Mouse (Mus musculus) intestine, embryonic 14.5 days (tissue): ENCODE results near the gene Npsr1. TPM values are rescaled to one million over a fixed set of nuclear protein-coding genes. Genes with fewer than 3 reads are reported as not detected.

ENCODE experiments used
- ATAC-seq: fragments of 200-750 bp; cut with Nextera tagmentation; replicated peaks from 2 replicates; pipeline ENCODE4 v1.8.0; 2017; ENCODE audit warnings: low read depth, moderate number of reproducible peaks, moderate TSS enrichment, moderate library complexity; ENCODE audit not compliant: low FRiP score, low TSS enrichment
- DNase-seq: peaks from one replicate; pipeline ENCODE4 v3.0.0-alpha.2; 2018; ENCODE audit warnings: low spot score
- H3K27ac ChIP-seq: fragments of 300-500 bp; sonication (generic); 2 replicates; pipeline ENCODE4 v1.5.1; 2014; ENCODE audit warnings: low read depth, mild to moderate bottlenecking, control low read depth
- H3K27me3 ChIP-seq: fragments of 300-500 bp; sonication (generic); replicated peaks from 2 replicates; pipeline ENCODE4 v1.6.1; 2014; ENCODE audit warnings: low read length, control low read depth; ENCODE audit not compliant: control insufficient read depth, insufficient read depth
- H3K36me3 ChIP-seq: fragments of 300-500 bp; sonication (generic); 2 replicates; pipeline ENCODE4 v1.6.1; 2014; ENCODE audit warnings: low read length, control low read depth; ENCODE audit not compliant: control insufficient read depth, insufficient read depth
- H3K4me1 ChIP-seq: fragments of 300-500 bp; sonication (generic); replicated peaks from 2 replicates; pipeline ENCODE4 v1.6.1; 2014; ENCODE audit warnings: low read length, control low read depth, mixed read lengths; ENCODE audit not compliant: control insufficient read depth, insufficient read depth
- H3K4me2 ChIP-seq: fragments of 300-500 bp; sonication (generic); 2 replicates; pipeline ENCODE4 v1.6.1; 2014; ENCODE audit warnings: low read length
- H3K4me3 ChIP-seq: fragments of 300-500 bp; sonication (generic); 2 replicates; pipeline ENCODE4 v1.5.1; 2014; ENCODE audit warnings: low read depth, low read length, control low read depth, mixed read lengths
- H3K9ac ChIP-seq: fragments of 300-500 bp; sonication (generic); 2 replicates; pipeline ENCODE4 v1.6.1; 2014; ENCODE audit warnings: mild to moderate bottlenecking, low read length
- H3K9me3 ChIP-seq: fragments of 300-500 bp; sonication (generic); 2 replicates; pipeline ENCODE4 v1.6.1; 2016; ENCODE audit warnings: low read length, control low read depth; ENCODE audit not compliant: control insufficient read depth
- WGBS: fragments of 180-500 bp; shearing (Covaris S2); extraction: QIAGEN DNeasy Blood & Tissue Kit; methylation state at CpG from one replicate; pipeline ENCODE4 v1.1.7; 2014; 5-methylcytosine and 5-hydroxymethylcytosine counted together
- polyA plus RNA-seq: library from polyadenylated mRNA; unstranded; fragments of >200 nt; fragmentation: Nextera tagmentation; extraction: Ambion mirVana; gene quantifications from 2 replicates; pipeline ENCODE4 v1.2.1, GENCODE M21; 2014

The Npsr1 gene
- polyA plus RNA-seq = not detected in 2 replicates

- no peak within 1 kb of the TSS for H3K27ac ChIP-seq
- H3K4me3 ChIP-seq = no peak within 1 kb of the TSS
- no peaks in the 10 kb centered on the region for H3K36me3 ChIP-seq
- H3K4me2 ChIP-seq = no peak within 1 kb of the TSS
- ATAC-seq (no peak), DNase-seq (no peak)
- H3K4me1 ChIP-seq = no peaks in the 10 kb centered on the region
- no peaks in the 10 kb centered on the region for H3K9me3 ChIP-seq
- 66% methylated on average over 7 of the region's 7 CpGs for WGBS
- no peak within 1 kb of the TSS for H3K9ac ChIP-seq
- H3K27me3 ChIP-seq = no peaks in the 10 kb centered on the region
Observed at GRCm38 (mm10) chr9:24097696-24098095, at the start of gene Npsr1. TSS of gene Npsr1 (plus strand) at chr9:24097996.

DNA sequence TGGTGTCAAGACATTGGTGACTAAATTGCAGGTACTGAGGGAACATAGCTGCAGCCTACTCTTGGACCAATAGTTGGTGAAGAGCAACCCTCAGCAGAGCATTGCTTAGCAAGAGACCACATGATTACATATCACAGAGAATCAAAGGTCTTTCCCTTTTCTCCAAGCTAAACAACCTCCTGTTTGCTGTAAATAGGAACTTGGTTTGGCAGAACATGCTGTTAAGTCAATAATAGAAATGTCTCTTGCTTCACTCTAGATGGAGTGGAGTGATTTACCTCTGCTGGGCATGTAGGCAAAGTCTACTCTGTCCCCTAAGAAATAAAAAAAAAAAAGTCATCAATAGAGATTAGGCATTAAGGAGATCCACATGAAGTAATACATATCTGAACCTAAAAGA lies 46.3 kb upstream of the Npsr1 start:
- Histone ChIP-seq H3K27ac (no peak overlapping the region), H3K4me3 (no peak overlapping the region), H3K4me1 (no peaks in the 10 kb centered on the region), H3K9me3 (no peaks in the 10 kb centered on the region), H3K36me3 (no peaks in the 10 kb centered on the region), H3K4me2 (no peak overlapping the region), H3K27me3 (no peaks in the 10 kb centered on the region), H3K9ac (no peak overlapping the region)
- no peak for ATAC-seq
- DNase-seq = no peak

GRCm38 (mm10) chr9:24063251-24063650 lies 34.5 kb upstream of the Npsr1 start:
- no peak overlapping the region for H3K4me2 ChIP-seq
- H3K36me3 ChIP-seq = no peaks in the 10 kb centered on the region
- ATAC-seq (no peak), DNase-seq (no peak)
- no peaks in the 10 kb centered on the region for H3K27me3 ChIP-seq
- H3K4me1 ChIP-seq = no peaks in the 10 kb centered on the region
- no peaks in the 10 kb centered on the region for H3K9me3 ChIP-seq
- H3K27ac ChIP-seq = no peak overlapping the region
- no peak overlapping the region for H3K4me3 ChIP-seq
- H3K9ac ChIP-seq = no peak overlapping the region

DNA sequence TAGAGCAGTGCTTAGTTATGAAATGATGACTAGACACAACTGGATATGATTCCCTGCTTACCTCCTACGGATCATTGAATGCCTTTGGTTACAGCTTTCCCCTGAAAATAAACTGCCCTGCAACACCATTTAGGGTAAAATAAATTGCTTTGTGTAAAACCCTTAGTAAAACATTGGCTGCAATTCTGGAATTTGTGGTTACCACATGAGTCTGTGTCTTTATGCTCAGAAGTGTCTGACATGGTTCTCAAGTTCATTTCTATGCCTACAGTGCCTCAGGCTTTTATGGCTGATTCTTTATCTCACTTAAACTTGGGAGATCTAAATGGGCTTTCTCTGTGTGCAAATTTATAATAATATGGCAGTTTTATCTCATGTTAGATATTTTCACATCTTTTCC lies 26.1 kb upstream of the Npsr1 start:
- Histone ChIP-seq H3K4me3 (no peak overlapping the region), H3K4me2 (no peak overlapping the region), H3K27me3 (no peaks in the 10 kb centered on the region), H3K27ac (no peak overlapping the region), H3K36me3 (no peaks in the 10 kb centered on the region), H3K9me3 (no peaks in the 10 kb centered on the region), H3K4me1 (no peaks in the 10 kb centered on the region), H3K9ac (no peak overlapping the region)
- 70% methylated on average over 1 of the region's 1 CpGs for WGBS
- DNase-seq (no peak), ATAC-seq (no peak)

DNA sequence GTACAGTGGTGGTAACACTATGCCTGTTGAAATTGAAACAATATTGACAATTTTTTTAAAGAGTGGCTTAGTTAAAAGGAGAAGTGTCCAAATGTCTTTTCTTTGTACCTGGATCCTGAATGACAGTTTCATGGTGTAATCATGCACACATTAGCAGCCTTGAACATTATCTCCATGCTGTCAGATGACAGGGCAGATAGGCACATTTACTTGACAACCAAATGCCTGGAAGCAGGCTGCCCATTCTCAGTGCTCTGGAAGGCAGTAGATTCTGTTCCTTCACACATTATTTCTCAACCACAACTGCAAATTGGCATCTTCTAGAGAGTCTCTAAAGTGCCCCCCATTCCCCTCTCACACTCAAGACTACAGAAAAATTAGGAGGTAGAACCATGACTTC lies 20.2 kb upstream of the Npsr1 start:
- ATAC-seq = no peak
- Histone ChIP-seq H3K9ac (no peak overlapping the region), H3K4me2 (no peak overlapping the region), H3K36me3 (no peaks in the 10 kb centered on the region), H3K27ac (no peak overlapping the region), H3K4me1 (no peaks in the 10 kb centered on the region), H3K9me3 (no peaks in the 10 kb centered on the region), H3K4me3 (no peak overlapping the region), H3K27me3 (no peaks in the 10 kb centered on the region)
- DNase-seq = no peak

DNA sequence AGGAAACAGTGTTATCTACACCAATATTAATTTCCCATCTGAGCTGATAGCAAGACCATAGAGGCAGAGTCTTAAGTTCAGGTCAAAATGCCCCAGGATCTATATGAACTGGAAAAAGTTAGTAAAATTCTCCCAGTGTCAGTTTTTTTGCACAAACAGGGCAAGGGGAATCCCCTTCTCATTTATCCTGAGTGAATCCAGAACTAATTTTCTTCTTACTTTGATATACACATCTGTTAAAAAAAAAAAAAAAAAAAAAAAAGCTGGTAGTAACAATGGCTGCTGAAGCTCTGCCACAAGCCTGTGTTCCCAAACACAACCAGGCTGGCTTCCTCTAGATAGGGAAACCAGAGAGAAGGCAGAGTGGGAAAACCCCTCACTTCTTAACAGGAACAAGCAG lies 5.9 kb upstream of the Npsr1 start:
- Histone ChIP-seq H3K36me3 (no peaks in the 10 kb centered on the region), H3K27me3 (no peaks in the 10 kb centered on the region), H3K4me3 (no peak overlapping the region), H3K4me1 (no peaks in the 10 kb centered on the region), H3K9me3 (no peaks in the 10 kb centered on the region), H3K27ac (no peak overlapping the region), H3K9ac (no peak overlapping the region), H3K4me2 (no peak overlapping the region)
- ATAC-seq (no peak), DNase-seq (no peak)

DNA sequence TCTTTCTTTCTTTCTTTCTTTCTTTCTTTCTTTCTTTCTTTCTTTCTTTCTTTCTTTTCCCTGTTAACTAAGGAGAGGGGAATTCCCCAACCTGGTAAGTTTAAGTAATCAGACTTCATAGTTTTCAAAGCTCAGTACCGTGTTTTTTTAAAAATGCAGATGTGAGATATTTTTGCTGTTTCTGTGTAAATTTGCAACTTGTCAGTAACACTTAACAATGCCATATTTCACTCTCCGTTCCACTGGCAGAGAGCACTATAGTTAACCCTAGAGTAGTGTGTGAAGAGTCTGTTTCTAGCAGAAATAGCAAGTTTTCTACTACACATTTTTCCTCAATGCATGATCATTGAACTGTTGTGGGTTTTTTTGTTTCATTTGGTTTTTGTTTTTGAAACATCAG lies 730 bp downstream of the Npsr1 start:
- H3K9me3 ChIP-seq = no peaks in the 10 kb centered on the region
- H3K4me3 ChIP-seq = no peak overlapping the region
- no peaks in the 10 kb centered on the region for H3K27me3 ChIP-seq
- 41% methylated on average over 2 of the region's 2 CpGs for WGBS
- H3K36me3 ChIP-seq = no peaks in the 10 kb centered on the region
- H3K27ac ChIP-seq = no peak overlapping the region
- H3K9ac ChIP-seq = no peak overlapping the region
- no peak for DNase-seq
- H3K4me1 ChIP-seq = no peaks in the 10 kb centered on the region
- no peak overlapping the region for H3K4me2 ChIP-seq
- no peak for ATAC-seq

DNA sequence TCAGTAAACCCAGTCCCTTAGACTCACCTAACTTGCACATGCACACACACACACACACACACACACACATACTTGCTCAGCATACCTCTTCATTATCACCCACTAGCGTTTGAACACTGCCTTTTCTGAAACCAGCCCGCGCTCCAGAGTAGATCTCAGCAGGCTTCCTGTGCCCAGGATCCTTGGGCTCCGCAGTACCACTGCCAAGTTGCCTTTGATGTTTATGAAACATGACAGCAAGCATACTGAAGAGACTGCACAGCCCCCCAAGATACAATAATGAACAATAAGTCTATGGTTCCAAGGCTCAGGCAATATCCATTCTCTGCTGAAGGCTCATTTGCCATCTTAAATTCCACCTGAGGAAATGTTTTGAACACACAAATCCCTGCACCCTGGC lies 1.8 kb downstream of the Npsr1 start:
- no peak overlapping the region for H3K4me3 ChIP-seq
- no peaks in the 10 kb centered on the region for H3K27me3 ChIP-seq
- DNase-seq = no peak
- no peaks in the 10 kb centered on the region for H3K9me3 ChIP-seq
- no peaks in the 10 kb centered on the region for H3K4me1 ChIP-seq
- 79% methylated on average over 4 of the region's 4 CpGs for WGBS
- no peak overlapping the region for H3K27ac ChIP-seq
- H3K36me3 ChIP-seq = no peaks in the 10 kb centered on the region
- ATAC-seq = no peak
- H3K4me2 ChIP-seq = no peak overlapping the region
- no peak overlapping the region for H3K9ac ChIP-seq

- no peaks in the 10 kb centered on the region for H3K27me3 ChIP-seq
- 49% methylated on average over 4 of the region's 4 CpGs for WGBS
Observed at GRCm38 (mm10) chr9:24119423-24119822, 21.6 kb downstream of the Npsr1 start.

More at GRCm38 (mm10) chr9:24119423-24119822, 21.6 kb downstream of the Npsr1 start:
- DNase-seq = no peak
- no peak overlapping the region for H3K4me3 ChIP-seq
- H3K4me1 ChIP-seq = no peaks in the 10 kb centered on the region
- no peak overlapping the region for H3K9ac ChIP-seq
- H3K27ac ChIP-seq = no peak overlapping the region
- H3K9me3 ChIP-seq = no peaks in the 10 kb centered on the region
- H3K4me2 ChIP-seq = no peak overlapping the region
- no peaks in the 10 kb centered on the region for H3K36me3 ChIP-seq
- ATAC-seq = no peak
